Mouse (Mus musculus): ENCODE results near the gene N4bp2.

- no peak for TF ChIP-seq GATA1 (IDR thresholded peaks at IDR 0.05; ENCODE audit: low read length)
- TF ChIP-seq TAL1 (IDR thresholded peaks at IDR 0.05; ENCODE audit: low read length), result peak; percentile 51; the same call in 2 of the 3 replicates
Observed at GRCm38 (mm10) chr5:65795293-65795993, 32.1 kb downstream of the N4bp2 start.
